Mouse (Mus musculus): ENCODE results near the gene Cebpb.

The Cebpb gene

DNA sequence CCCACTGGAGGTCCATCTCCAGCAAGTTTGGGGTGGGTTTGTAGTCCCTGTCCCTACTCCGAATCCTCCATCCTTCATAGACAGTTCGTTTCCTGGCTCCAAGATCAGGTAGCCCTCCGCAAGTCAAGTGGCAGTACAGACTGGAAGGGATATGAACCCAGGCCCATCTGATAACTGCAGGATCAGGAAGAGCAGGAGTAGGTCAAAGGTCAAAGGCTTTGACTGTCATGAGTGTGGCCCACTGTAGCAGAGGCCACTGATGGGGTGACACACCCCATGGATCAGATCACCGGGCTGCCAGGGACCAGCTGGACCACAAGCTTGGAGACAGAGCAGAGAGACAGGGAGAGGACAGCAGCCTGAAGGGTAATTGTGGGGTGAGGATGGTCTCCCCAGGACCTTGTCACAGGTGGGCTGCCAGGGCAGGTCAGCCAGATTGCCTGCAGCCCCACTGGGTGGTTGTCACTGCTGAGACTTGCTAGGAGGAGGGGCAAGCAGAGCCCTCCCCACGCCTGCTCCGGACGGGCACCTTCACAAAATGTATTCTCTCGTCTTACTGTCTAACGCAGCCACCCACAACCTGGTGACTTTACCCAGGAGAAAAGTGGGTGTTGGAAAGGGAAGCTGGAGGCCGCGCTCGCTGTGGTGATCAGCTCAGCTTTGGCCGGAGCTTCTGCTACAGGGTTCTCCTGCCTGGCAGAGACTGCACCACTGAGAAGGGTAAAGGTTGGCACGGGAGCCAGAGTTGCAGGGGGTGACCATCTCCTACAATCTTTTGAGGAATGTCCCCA is 3.4 kb downstream of the Cebpb start:
- peak in 1 of 2 experiments; percentile 55 for DNase-seq (ENCODE audit: low spot score in 2 of 2)

DNA sequence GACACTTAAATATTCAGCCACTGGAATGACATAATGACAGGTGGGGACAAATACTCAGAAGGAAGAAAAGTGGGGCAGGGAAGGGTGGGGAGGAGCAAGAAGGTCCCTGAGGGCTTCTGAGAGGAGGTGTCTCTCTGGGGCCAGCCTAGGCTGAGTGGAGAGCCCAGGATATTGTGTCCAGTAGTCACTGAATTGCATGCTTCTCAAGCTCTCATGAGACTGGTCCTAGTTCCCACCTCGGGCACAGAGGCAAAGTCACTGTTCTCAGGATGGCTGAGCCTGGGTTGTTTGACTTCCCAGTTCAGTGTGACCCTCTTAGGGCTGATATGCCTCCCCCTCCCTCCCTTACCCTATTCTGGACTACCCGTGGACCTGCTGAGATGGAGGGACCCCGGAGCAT is 4.1 kb downstream of the Cebpb start:
- DNase-seq (ENCODE audit: low spot score in 2 of 2), result no peak

DNA sequence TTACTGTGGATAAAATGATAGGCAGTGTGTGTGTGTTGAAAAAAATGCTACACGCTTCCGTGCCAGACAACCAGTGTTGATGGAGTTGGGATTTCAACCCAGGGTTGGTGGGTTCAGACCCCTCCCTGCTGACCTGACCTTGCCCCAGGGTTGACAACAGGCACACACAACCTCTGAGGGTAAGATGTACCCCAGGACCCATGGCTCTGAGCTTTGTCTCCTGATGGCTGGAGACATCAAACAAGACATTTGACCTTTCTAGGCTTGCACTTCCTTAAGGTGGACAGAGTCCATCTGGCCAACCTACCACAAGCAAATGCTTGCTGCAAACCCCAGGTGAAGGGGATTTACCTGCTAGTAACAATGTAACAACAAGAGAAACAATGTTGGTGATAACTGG is 4.8 kb downstream of the Cebpb start:
- DNase-seq (ENCODE audit: low spot score in 2 of 2), result no peak

DNA sequence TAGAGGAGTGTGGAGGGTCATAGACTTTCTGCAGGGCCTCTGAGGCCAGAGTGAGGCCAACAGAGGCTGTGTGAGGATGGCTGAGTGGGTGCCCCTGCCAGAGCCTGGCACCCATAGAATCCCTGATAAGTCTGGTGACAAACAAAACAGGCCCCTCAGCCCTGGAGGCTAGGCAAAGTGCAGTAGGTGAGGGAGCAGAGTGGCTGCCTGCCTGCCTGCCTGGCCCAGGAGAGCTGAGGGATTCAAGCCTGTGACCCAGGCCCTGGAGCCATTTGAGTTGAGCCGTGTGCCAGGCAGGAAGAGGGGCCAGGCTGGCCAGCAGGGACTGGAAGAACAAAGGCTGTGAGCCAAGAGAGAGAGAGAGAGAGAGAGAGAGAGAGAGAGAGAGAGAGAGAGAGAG is 5.5 kb downstream of the Cebpb start:
- DNase-seq (ENCODE audit: low spot score in 2 of 2), result no peak

DNA sequence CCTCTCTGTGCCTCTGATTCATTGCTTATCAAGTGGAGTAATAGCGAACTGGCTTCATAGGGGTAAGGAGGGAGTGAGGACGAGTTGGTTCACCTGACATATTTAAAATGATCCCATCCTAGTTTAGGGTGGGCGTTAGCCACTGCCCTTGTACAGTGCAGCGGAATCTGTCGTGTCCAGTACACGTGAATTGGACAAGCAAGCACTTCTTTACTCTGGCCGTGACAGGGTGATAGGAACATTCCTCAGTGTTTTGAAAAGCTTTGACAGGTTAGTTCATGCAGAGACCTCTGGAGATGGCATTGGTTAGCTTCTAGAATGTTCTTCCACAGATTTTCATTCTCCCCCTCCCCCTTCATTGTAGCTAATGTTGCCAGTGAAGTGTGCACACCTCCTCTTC is 6.2 kb downstream of the Cebpb start:
- no peak for DNase-seq (ENCODE audit: low spot score in 2 of 2)

DNA sequence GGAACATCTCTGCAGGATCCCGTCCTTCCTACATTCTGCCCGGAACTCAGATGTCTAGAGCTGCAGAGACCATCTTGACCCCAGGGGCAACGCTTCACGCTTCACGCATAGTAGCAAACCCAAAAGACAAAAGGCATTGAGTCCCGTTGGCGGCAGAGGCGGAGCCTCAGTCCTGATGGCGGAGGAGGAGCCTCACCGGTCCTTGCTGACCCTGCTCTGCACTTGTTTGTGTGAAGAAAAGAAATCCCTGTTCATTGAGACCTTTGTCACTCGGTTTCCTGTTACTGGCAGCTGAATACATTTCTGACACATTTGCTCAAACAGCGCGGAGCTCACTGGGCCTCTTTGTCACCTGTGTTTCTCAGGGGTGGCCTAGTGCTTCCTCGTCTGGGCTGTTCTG is 6.8 kb downstream of the Cebpb start:
- no peak for DNase-seq (ENCODE audit: low spot score in 2 of 2)

DNA sequence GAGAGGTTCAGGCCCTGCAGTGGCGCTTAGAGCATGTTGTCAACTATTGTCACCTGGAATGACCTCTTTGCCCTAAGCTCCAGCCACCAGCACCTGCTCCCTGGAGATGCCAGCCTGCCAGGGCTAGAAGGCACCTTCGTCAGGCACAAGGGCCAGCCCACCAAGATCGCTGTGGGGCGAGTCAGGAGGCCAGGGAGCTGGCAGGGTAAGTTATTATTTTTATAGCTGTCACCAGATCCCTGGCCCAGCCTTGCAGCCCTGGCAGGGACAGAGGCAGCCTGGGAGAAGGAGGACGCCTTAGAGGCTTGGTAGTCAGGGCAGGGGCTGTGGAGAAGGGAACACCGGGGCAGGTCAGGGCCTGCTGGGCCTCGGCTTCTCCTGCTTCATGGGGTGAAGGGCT is 7.4 kb downstream of the Cebpb start:
- no peak for DNase-seq (ENCODE audit: low spot score in 2 of 2)

DNA sequence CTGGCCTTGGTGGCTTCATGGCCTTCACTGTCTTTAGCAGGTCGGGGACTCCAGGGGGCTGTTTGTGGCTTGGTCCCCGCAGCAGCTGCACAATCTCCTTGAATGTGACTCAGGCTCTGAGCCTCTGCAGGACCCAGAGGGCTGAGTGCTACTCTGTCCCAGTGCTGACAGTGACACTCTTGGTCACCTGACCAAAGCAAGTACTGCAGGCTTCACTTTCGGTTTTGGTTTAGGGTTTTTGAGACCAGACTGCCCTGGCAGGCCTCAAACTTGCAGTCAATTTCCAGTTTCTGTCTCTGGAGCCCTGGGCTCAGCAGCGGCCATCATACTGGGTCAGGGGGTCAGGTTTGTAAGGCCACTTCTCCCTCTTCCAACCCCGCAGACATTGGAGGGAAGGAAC is 9.2 kb downstream of the Cebpb start:
- no peak for DNase-seq (ENCODE audit: low spot score in 2 of 2)

DNA sequence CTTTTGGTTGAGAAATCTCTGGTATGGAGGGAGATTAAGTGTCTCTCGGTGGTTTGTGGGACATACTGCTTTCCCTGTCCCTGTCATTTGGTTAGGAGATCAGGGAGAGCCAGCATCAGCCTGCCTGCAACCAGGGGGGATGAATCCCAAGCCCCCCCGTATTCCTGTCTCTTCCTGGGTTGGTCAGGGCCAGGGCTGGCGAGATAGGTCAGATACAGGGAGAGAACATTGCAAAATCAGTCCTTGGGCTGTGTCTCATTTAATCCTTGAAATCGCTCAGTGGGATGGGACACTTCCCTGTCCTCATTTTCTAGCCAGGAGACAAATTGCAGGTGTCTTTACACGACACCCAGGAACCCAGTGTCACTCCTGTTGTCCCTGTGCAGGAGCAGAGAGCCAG is 11.3 kb downstream of the Cebpb start:
- no peak for DNase-seq (ENCODE audit: low spot score in 2 of 2)

DNA sequence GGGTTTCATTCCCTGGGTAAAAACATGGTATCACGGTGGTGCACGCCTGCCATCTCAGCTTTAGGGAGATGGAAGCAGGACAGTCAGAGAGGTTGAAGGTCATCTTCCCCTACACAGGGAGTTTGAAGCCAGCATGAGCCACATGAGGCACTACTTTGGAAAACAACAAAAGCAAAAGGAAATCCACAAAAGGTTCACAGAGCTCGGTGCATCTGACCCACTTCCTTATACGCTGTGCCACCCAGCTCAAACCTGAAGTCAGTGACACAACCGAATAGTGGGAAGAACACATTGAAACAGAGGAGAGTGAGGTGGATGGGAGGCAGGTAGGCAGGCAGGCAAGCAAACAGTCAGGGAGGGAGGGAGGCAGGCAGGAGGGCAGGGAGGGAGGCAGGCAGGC is 12.8 kb downstream of the Cebpb start:
- DNase-seq (ENCODE audit: low spot score in 2 of 2), result no peak

DNA sequence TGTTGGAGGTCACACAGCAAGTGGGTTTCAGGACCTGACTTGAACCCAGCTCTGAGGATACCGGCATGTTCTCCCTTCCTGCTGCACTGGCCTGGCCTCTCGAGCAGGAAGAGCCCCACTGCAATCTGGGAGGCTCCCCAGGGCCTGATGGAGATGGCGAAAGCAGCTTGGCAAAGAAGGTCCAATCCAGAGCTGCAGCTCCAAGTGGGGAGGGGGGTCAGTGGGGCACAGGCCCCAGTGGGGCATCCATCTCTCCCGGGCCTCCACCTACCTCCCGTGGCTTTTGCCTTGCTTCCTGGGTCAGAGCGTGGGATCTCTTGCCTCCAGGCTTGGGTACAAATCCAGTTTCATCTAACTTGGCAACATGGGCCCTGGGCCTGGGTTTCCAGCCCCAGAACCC is 13.4 kb downstream of the Cebpb start:
- DNase-seq (ENCODE audit: low spot score in 2 of 2), result no peak

DNA sequence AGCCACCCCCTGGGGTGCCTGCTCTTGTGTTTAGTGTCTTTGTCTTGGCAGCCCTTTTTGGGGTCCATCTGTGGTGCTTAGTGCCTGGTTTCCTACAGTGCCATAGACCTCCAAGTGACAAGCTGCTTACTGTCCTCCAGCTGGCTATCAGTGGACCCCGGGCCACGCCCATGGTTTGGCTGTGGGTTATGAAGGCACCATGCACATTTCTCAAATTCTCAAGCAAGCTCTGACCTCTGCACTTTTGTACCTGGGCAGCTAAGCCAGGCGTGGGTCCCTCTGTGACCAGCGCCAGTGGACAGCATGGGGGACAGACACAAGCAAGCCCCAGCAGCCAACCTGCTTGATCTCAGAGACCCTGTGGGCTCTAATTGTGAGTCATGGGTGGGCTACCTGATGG is 15.7 kb downstream of the Cebpb start:
- DNase-seq (ENCODE audit: low spot score in 2 of 2), result no peak

DNA sequence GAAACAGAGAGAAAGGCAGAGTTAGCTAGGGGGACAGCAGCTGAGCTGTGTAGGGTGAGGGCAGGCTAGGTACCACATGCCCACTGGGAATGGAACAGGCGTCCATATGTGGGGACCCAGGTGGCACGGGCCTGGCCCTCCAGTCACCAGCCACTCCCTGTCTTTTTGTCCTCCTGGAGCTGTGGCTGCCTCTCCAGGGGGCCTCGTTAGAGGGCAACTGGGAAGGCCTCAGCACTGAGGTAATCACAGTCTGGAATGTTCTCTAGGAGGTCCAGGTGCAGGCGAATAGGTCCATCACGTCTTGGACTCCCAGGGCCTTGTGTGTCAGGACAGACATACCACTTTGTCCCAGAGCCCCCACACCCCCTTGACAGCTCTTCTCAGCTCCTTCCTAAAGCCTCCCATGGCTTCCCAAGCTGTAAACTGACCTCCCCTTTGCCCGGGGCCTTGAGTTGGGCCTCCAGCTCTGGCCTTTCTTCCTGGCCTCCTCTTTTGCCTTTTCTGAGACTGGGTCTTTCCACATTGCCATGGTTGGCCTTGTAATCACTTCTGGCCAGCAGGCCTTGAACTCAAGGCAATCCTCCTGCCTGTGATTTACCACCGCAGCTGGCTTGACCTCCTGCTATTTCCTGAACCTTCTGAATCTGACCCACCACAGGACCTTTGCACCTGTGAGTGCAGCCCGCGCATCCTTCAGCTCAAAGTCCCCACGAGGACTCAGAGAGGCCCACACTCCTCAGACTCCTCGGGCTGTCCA is 17.6 kb downstream of the Cebpb start:
- DNase-seq (ENCODE audit: low spot score in 2 of 2), result no peak

DNA sequence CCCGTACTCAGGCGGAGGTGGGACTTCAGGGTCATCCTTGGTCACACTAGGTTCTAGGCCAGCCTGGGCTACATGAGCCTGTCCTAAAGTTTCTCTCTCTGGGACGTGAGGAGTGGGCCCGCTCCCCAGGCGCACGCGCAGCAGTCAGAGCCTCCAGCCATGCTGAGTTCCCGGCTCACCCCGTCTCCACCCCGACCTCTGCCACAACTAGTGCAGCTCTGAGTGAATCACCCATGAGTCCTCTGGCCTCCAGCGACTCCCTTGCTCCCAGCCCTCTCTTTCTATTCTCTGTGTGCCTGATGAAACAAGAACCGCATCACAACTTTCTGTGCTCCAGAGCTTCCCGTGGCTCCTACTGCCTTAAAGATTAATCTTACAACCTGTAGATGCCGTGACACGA is 19.7 kb downstream of the Cebpb start:
- no peak for DNase-seq (ENCODE audit: low spot score in 2 of 2)

DNA sequence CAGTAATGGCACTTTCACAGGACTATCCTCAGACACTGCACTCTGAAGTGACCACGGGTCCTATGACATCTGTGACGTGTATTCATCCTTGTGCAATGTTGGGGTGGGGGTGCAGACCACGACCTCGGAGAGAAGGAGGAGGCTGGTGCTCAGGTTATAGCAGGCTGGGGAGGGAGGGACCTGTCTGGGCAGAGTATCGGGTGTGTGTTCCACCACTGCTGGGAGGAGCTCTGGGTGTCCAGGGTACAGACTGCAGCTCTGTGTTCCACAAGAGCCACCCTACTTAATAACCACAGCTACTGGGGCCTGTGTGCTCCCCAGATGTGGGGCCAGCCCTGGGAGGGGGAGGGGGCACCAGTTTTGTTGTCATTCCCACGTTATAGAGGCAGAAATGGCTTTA is 21.3 kb downstream of the Cebpb start:
- DNase-seq (ENCODE audit: low spot score in 2 of 2), result no peak

DNA sequence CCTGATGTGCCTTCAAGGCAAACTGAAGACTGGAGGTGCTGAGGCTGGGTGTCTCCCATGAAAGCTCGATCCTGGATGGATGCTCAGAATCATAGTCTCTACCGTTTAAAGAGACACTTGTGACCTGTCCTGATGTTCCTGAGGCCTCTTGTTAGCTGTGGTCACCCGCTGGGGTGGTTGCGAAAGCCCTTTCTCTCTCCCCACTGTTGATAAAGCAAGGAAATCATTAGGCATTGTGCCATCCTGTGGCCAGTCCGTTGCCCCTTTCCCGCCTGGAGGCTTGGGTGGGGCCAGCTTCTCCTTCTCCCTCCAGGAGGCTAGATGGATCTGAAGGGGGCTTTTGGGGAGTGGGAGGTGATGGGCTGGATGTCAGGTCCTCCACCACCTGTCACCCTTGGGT is 21.9 kb downstream of the Cebpb start:
- DNase-seq (ENCODE audit: low spot score in 2 of 2), result no peak

DNA sequence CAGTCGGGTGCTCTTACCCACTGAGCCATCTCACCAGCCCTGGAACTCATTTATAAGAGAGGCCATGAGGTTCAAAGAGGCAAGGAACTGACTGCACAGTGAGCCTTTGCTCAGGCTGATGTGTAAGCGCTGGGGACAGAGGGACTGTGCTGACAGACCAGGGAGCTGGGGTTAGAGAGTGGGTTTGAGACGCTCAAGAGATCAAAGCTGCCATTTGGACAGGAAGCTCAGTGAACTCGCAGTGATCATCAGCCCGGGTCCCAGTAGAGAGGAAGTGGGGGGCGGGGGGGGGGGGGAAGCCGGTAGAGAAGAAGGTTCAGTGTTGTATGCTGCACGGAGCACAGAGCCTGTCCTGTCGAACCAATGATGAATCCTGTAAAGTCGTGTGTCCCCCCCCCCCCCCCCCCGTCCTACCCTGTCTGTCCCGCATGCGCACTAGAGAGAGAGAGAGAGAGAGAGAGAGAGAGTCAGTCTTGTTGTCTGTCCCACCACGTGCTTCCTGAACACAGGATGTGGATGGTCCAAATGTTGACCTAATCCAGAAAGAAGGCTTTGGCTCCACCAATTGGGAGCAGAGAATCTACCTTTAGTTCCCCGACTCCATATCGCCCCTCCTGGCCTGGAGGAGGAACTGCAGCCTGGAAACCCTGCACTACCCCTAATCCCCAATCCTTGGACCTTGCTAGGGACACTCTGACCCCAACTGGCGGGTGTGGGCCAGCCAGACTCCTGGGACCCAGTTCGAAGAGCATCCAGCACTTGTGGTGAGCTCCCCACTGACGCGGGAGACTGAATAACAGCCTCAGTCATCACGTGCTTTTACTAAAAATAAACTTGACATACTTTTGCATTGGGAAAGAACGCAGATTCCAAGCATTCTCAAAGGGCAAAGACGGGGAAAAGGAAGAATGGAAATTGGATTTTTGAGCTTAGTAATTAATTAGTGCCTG is 24.4 kb downstream of the Cebpb start:
- DNase-seq (ENCODE audit: low spot score in 2 of 2), result no peak

DNA sequence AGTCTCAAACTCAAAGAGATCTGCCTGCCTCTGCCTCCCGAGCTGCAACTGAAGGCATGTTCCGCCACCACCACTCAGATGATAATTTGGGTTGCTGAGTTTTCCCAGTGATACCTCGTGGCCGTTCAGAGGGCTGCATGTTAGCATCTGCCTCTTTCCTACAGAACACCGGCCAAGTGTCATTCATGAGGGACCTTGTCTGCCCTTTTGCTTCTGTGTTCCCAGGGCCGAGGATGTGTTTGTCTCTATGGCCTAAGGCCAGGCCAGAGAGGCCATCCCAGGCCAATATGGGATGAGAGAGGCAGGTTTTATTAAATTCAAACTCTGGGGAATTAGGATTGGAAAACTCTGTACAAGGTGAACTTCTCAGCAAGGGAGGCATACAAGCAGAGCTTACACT is 25.6 kb downstream of the Cebpb start:
- no peak for DNase-seq (ENCODE audit: low spot score in 2 of 2)

DNA sequence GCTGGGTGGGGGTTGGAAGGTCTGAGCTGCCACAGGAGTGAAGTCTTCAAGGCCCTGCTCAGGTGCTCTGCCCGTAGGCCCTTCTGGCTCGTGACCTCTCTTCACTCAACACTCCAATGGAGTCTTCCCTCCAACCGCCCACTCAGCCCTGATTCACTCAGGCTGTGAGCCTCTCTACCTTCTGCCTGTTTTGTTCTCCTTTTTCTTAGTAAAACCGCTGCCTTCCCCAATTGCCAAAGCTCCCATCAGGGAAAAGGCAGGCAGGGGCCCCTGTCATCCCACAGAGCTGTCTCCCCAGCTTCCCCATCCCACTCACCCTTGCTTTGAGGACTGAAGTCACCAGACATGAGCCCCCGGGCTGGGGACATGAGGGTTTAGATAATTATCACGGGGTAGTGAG is 26.3 kb downstream of the Cebpb start:
- DNase-seq (ENCODE audit: low spot score in 2 of 2), result peak in 1 of 2 experiments; percentile 40

DNA sequence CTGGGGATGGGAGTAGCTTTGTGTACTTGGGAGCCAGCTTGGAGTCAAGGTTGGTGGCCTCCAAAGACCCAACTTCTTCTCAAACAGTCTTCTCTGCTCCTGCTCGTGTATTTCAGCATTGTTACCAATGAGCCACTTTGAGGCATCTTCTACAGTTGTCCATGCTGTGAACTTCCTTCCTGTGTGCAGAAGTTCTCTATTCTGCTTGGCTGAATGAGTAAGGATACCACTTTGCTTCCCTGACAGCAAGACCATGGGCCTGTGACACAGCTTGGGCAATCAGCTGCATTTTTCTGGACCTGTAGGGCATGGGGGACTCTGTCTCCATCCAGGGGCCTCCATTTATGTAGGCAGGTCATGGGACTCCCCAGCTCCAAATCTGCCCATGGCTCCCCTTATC is 28.5 kb downstream of the Cebpb start:
- no peak for DNase-seq (ENCODE audit: low spot score in 2 of 2)

DNA sequence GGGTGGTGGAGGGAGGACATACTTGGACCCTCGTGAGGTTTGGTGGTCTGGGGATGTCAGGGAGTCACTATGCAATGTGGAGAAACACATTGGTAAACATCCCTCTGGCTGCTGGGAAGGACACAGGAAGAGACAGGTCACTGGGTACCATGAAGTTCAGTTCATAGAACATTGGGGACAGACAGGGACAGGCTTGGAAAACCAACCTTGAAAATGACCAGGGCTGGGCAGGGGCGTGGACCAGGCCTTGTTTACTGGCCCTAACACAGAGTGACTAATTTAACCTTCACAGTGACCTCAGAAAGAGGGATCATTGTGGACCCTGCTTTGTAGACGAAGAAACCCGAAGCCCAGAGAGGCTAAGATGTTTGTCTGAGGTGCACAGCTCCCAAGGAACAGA is 30.8 kb downstream of the Cebpb start:
- DNase-seq (ENCODE audit: low spot score in 2 of 2), result no peak

DNA sequence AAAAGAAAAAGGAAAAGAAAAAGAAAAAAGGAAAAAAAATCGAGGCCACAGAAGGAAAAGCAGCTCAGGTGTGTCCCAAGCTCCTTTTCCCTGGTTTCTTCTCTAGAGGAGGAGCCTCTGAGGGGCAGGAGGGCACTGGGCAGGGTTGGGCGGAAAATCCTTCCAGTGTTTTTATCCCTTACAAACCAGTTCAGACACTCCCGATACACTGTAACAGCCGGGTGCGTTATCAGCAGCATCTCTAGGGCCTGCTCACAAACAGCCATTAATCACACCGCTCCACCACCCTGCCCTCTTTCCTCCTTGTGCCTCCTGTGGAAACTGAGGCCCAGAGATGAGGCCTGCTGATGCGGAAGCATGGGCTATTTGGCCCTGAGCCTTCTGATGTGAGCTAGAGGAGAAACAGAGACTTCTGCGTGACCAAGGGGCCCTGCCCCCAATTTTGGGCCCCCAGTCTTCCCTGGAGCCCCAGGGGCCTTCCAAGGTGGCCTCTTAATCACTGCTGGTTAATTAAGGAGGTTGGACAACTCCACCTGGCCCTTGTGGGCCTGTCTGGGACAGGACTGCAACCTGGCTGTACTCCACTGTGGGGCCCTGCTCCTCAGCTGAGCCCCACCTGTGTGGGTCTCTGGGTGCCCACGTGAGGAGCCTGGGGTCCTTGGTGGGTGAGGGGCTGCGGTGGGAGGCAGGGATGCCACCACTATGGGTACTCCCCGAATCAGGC is 32.6 kb downstream of the Cebpb start:
- DNase-seq (ENCODE audit: low spot score in 2 of 2), result no peak

All from left cerebral cortex, adult 9 months (tissue).